Mouse (Mus musculus) T-helper 1 cell (primary cell): ENCODE data around the gene Fam222a.

Source experiments
- in situ Hi-C: fragments of 300-600 bp; cut with MboI, MseI; formaldehyde crosslinking; loops from one replicate; pipeline ENCODE4 v1.15.1; 2025; ENCODE audit warnings: high pct_unique_total_duplicates

Fam222a gene

GRCm38 (mm10) chr5:114567565-114568197 lies at the start of gene Fam222a:
Gene Fam222a, plus strand, starts transcription at chr5:114568016.
- in situ Hi-C loops = no loop called here

DNA sequence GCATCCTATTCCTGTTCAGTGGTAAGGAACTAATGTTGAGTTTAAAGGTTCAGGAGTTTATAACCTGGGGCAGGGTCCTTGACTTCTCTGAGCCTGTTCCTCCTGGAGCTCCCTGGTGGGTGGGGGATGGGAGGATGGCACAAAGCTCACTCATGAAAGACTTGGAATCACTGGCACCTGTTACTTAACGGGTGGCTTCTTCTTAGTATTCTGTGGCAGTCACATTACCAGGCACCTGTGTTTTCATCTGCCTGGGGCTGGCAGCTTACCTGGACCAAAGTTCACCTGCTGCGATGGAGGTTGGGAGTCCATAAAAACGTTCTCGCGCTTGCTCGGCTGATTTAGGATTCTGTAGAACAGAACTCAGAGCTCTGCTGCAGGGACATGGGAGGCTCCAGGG lies 39.5 kb upstream of the Fam222a start:
- in situ Hi-C loops = loop anchor here (25.0 kb wide), 1 partner anchor 1441 kb away; the partner anchor contains the start of gene Crybb3

- in situ Hi-C loops = loop anchor here (25.0 kb wide), 1 partner anchor 1443 kb away; the partner anchor contains the start of gene Crybb3
These were observed 37.5 kb upstream of the Fam222a start for GRCm38 (mm10) chr5:114530337-114530736.

DNA sequence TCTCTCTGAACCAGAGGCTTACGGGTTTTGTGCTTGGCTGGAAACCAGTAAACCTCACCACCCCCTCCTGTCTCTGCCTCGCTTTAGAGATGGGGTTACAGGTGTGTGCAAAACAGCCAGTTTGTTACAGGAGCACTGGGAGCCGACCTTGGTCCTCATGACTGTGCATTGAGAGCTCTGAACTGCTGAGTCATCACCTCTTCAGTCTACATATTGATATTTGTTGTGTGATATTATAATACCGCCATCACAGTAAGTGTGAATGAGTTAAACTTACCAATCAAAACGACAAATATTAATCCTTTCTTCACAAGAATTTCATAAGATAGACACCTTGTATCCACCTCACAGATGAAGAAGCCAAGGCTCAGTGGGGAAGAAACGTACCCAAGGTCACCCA lies 35.8 kb upstream of the Fam222a start:
- in situ Hi-C loops = loop anchor here (25.0 kb wide), 1 partner anchor 1445 kb away; the partner anchor contains the start of gene Crybb3

DNA sequence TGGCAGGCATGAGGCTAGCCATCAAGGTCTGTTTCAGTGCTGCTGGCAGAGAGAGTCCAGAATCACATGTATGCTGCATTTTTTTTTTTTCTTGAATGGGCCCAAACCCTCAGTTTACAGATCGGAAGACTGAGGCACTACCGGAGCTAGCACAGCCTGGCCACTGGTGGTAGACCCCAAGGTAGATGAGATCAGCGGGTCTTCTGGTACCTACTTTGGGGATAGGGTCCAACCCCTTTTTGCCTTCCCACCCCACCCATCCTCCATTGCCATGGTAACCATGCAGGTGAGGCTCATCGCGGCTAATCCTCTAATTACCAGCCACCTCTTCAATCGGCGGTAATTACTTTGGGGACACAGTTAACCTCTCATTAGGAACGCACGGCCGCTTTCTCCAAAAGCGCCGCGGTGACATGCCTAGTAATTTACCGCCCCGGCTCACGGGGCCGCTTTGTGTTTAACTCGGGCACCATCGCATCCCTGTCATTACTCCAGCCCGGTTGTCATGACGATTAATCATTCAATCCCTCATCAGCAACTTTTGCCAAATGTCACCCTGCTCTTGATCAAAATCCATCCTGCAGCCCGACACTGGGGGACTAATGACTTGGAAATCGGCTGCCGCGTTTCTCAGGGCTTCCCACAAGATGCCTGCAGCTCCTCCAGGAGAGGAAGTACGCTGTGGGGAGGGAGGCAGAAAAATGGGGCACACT lies 30.4 kb upstream of the Fam222a start:
- in situ Hi-C loops = loop anchor here (25.0 kb wide), 1 partner anchor 1450 kb away; the partner anchor contains the start of gene Crybb3

DNA sequence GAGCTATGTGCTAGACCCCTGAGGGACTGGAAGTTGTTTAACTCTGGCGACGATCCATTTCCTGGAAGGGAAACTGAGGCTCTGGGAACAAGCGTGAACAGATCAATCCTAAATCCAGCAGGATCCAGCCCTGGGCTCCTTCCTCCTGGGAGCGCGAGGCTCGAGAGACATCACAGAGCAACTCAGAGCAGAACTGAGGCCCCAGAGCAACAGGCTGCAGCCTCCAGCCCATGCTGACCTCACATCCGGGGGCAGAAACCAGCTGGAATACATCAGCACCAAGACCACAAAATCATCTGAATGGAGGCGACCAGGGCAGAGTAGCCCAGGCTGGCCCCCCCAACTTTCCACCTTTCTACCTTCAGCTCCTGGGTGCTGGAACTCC lies 29.8 kb upstream of the Fam222a start:
- in situ Hi-C loops = loop anchor here (25.0 kb wide), 1 partner anchor 1451 kb away; the partner anchor contains the start of gene Crybb3

GRCm38 (mm10) chr5:114538752-114539151 lies 29.1 kb upstream of the Fam222a start:
- in situ Hi-C loops = loop anchor here (25.0 kb wide), 1 partner anchor 1451 kb away; the partner anchor contains the start of gene Crybb3

DNA sequence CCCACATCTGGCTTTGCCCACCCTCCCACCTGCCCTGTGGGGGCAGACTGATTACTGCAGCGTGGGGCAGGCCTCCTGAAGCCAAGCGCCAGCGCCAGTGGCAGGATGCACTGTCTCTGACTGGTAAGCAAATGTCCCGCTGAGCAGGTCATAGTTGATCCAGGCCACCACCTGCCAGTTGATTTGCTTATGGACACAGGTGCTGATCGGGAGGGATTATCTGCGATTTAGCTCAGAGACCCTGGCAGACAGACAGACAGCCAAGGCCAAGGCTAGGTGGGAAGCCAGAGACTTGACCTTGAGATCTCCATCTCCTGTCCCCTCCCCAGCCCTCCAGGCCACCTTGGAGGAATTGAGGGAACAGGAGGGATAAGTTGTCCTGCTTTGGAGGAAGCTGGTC lies 28.1 kb upstream of the Fam222a start:
- in situ Hi-C loops = loop anchor here (25.0 kb wide), 1 partner anchor 1452 kb away; the partner anchor contains the start of gene Crybb3

DNA sequence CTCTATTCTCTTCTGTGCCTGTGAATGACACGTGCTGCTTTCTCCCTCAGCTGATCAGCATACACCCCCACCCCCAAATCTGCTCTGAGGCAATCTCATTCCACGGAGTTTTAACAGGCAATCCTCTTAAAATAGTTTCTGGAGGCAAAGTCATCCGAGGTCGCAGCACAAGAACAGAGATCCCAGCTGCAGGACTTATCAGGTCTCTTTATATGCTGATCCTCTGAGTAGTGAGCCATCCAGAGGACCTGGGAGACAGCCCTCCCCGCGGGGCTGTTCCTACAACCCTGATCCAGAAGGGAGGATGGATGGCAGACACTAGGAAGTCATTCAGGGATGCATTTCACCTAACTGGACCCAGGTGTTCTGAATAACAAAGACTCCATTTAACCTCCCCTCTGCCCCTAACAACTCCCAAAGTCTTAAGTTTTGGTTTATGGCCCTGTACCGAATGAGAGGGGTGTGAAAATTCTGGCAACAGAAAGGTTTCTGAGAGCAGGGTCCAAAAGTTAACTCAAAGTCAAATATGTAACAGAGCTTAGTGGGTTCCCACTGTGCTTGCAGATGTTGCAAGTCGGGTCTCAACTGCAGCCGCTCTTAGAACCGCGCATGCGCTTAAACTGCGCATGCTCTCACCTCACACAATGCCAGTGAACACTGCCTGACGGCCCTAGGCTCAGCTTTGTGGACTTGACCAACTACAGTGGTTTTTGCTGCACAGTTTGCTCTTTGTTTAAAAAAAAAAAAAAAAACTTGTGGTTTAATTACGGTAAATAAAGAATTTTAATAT lies 26.0 kb upstream of the Fam222a start:
- in situ Hi-C loops = loop anchor here (25.0 kb wide), 1 partner anchor 1455 kb away; the partner anchor contains the start of gene Crybb3

GRCm38 (mm10) chr5:114543656-114544055 lies 24.2 kb upstream of the Fam222a start:
- in situ Hi-C loops = loop anchor here (25.0 kb wide), 1 partner anchor 1456 kb away; the partner anchor contains the start of gene Crybb3

DNA sequence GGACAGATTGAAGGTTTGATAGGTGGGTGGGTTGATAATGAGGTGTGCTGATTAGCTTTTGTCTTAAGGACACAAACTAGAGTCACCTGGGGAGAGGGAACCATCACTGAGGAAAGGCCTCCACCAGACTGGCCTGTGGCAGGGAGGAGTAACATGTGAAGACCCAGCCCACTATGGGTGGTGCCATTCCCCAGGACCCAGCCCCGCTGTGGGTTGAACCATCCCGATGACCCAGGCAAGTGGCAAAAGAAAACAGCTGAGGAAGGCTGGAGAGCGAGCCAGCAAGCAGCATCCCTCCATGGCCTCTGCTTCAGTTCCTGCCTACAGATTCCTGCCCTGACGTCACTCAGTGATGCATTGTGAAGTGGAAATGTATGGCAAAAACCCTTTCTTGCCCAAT lies 23.6 kb upstream of the Fam222a start:
- in situ Hi-C loops = loop anchor here (25.0 kb wide), 1 partner anchor 1457 kb away; the partner anchor contains the start of gene Crybb3

DNA sequence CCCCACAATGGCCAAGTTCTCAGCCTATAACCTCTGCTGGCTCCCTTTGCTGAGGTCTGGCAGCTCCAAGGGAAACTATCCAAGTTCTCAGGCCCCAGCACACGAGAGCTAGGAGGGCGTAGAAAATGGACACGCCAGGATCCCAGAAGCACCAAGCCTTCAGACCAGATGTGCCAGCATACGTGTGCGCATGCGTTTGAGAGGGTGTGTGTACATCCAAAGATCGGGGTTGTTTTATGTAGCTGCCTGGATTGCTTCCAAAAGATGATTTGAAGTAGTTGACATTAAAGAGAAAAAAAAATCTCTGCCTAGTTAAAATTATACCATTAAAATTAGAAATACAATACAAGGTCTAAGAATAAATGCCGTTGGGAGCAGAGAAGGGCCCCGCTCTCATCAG lies 22.7 kb upstream of the Fam222a start:
- in situ Hi-C loops = loop anchor here (25.0 kb wide), 1 partner anchor 1458 kb away; the partner anchor contains the start of gene Crybb3

DNA sequence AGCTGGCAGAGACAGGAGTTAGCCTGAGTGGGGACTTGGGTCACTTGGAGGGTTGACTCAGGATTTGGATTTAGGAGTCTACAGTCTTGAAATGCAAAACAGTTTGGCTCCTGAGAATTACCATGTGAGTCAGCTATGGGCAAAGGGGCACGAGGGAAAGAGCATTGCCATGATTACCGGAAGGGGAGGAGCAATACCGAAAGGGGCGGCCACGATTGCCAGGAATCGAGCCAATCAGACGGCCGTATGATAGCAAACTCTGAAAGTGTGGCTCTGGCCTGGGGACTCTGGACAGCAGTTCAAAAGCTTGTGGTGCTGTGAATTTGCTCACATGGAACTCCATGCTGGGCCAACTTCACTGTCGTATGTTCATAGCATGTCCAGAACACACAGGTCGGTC lies 18.8 kb upstream of the Fam222a start:
- in situ Hi-C loops = loop anchor here (25.0 kb wide), 1 partner anchor 1462 kb away; the partner anchor contains the start of gene Crybb3

- in situ Hi-C loops = loop anchor here (25.0 kb wide), 1 partner anchor 1462 kb away; the partner anchor contains the start of gene Crybb3
These were observed 18.0 kb upstream of the Fam222a start for GRCm38 (mm10) chr5:114549770-114550169.

GRCm38 (mm10) chr5:114550431-114550830 lies 17.4 kb upstream of the Fam222a start:
- in situ Hi-C loops = no loop called here

GRCm38 (mm10) chr5:114550886-114551492 lies 16.8 kb upstream of the Fam222a start:
- in situ Hi-C loops = no loop called here

DNA sequence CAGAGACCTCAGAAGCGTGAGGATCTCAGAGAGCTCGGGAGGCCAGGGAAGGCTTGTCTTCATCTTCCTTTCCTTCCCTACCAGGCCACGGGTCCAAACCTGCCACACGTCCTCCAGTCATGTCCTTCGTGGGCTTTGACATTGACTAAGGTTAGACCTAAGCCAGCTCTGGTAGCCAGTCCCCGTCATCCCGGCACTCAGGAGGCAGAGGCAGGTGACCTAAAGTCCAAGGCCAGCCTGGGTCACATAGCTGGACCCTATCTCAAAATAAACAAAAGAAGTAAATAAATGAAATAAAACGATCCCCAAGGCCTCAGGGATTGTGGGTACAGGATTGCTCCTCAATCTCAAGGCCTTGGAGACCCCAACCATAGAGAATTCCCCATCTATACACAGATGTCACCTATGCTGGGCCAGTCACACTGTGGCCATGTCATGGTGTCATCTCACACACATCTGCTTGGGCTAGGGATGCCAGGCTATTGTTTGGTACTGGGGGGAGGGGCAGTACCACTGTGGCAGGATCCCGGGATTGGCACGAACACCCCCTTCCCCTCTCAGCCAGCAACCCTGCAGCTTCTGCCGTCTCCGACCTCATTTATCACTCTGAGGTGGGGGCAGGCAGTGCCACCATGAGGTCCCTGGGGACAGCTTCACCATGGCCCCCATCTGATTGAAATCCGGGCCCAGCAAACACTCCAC lies 15.2 kb upstream of the Fam222a start:
- in situ Hi-C loops = no loop called here

- in situ Hi-C loops = no loop called here
These were observed 14.1 kb upstream of the Fam222a start for GRCm38 (mm10) chr5:114553706-114554105.

GRCm38 (mm10) chr5:114555424-114555823 lies 12.4 kb upstream of the Fam222a start:
- in situ Hi-C loops = no loop called here

- in situ Hi-C loops = no loop called here
These were observed 11.7 kb upstream of the Fam222a start for GRCm38 (mm10) chr5:114556109-114556508.
